Mouse (Mus musculus): ENCODE measurements at regions not wholly inside any gene's neighbourhood (a gene's known extent, or its start where the extent isn't known, plus 50 kb on each side); places are given as distances from the start of the nearest gene placed in this dataset.

DNA sequence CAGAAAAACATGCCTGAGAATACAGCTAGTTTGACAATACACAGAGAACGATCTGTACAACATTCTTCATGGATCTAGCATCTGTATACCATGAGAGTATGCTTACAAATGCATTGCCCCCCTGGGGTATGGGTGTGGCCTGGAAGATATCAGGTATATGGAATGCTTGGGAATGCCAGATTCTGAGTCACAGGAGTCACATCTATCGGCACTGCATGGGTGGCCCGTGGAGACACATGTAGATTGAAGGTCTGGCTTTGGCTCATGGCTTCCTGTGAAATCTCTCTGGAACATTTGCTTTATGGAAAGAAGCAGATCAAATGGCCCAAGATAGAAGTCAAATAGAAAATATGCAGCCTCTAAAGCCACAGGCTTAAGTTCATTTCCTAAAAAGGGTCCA, 59.6 kb downstream of the Kcne4 start:
- no peak for DNase-seq (ENCODE audit: low spot score in 2 of 2)

- DNase-seq (ENCODE audit: low spot score in 2 of 2): no peak
Measured at GRCm38 (mm10) chr1:78879246-78879645, 62.7 kb downstream of the Kcne4 start.

DNA sequence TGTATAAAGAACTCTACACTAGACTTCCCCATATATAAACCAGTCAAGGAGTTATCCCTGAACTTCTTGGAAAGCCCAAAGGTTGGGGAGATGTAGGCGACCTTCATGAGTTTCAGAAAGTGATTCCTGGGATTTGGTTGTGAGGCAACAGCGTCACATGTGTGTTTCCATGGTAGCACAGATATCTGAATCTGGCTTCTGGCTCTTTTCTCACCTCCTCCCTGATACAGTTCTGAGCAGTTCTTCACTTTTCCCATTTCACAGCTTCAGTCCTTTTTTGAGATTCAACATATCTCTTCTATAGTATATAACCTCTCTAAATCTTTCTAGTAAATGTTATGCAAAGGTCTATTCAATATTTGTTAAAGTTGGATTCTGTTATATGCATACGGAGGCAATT, 65.9 kb downstream of the Kcne4 start:
- no peak for DNase-seq (ENCODE audit: low spot score in 2 of 2)

- no peak for DNase-seq (ENCODE audit: low spot score in 2 of 2)
Measured at GRCm38 (mm10) chr1:78889241-78889640, 72.7 kb downstream of the Kcne4 start.

- no peak for DNase-seq (ENCODE audit: low spot score in 2 of 2)
Measured at GRCm38 (mm10) chr1:78891344-78891743, 74.8 kb downstream of the Kcne4 start.

DNA sequence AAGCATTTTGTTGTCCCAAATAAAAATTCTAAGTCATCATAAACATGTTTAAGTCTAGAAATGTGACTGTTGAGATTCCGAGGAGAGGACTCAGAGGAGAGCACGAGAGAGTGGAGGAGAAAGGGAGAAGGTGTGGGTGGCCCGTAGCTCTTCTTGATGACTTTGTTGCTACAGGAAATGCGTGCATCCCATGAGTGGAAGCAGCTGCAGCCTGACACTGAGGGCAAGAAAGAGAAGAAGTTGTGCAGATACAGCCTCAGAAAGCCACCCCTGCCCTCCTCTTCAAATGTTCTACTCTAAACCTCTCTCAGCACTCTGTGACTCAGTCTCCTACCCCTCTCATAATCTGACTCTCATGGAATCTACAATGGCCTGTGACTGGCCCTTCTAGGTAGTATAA, 77.7 kb downstream of the Kcne4 start:
- no peak for DNase-seq (ENCODE audit: low spot score in 2 of 2)

GRCm38 (mm10) chr1:78895112-78895511, 78.6 kb downstream of the Kcne4 start:
- DNase-seq (ENCODE audit: low spot score in 2 of 2): no peak

- DNase-seq (ENCODE audit: low spot score in 2 of 2): no peak
Measured at GRCm38 (mm10) chr1:78907591-78907990, 91.0 kb downstream of the Kcne4 start.

DNA sequence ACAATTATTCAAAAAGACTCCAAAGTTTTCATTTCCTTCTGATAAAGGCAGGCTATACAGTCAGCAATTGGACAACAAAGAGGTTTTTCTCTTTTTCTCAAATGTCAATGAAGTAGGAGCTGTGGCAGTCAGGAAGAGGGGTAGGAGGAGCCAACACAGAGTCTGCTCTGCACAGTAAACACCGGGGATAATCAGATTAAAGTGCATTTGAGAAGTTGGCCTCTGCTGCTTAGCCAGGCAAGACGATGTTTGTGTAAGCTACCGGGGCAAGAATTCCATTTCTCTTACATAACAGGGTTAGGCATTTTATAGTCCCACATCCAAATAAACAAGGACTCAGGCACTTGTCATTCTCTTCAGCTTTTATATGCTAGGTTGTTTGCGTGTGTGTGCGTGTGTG, 91.4 kb downstream of the Kcne4 start:
- DNase-seq (ENCODE audit: low spot score in 2 of 2): peak in 1 of 2 experiments; percentile 9

- DNase-seq (ENCODE audit: low spot score in 2 of 2): no peak
Measured at GRCm38 (mm10) chr1:78913791-78914190, 97.2 kb downstream of the Kcne4 start.

DNA sequence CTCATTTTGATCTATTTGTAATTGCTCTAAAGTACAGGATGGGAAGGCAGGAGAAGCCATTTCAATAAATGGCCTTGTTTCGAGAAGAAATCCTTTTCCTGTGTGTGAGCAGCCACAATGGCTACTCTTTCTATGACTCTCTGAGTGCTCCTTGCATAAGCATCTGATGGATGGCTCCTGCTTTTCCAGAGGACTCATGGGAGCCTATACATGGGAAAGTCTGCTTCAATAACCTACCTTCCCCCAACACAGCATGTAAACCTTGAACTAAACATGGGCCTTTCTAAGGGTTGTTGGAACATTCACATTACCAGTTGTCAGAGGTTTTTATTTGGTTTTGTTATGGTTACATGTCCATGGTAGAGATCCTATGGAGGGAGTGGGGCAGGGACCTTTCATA, 103.3 kb downstream of the Kcne4 start:
- no peak for DNase-seq (ENCODE audit: low spot score in 2 of 2)

GRCm38 (mm10) chr1:78929975-78930374, 113.4 kb downstream of the Kcne4 start:
- no peak for DNase-seq (ENCODE audit: low spot score in 2 of 2)

DNA sequence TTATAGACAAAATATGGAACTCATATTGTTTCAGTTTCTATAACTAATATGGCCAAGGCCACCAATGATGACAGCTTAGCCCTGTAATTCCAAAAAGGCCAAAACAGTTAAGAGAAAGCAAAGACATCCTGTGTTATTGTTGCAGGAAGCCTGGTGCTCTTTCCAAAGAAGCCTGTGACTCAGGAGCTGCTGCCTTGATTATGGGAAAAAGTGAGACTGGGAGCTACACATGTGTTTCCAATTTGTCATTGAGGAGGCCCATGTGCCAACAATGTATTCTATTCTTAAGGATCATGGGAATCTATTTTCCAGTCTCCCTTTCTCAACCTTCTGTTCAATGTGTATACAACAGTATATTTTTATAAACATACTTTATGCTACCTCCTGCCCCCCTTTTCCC, 123.3 kb downstream of the Kcne4 start:
- DNase-seq (ENCODE audit: low spot score in 2 of 2): no peak

GRCm38 (mm10) chr1:78945588-78945987, 129.0 kb downstream of the Kcne4 start:
- no peak for DNase-seq (ENCODE audit: low spot score in 2 of 2)

- DNase-seq (ENCODE audit: low spot score in 2 of 2): no peak
Measured at GRCm38 (mm10) chr1:78980051-78980450, 163.5 kb downstream of the Kcne4 start.

Measured in urinary bladder, adult 18-20 months (tissue).